Mouse (Mus musculus) heart, adult 11 months (tissue): ENCODE results near the gene Bach2.

ENCODE experiments used
- DNase-seq: peaks from one replicate; pipeline ENCODE4 v3.0.0; 2022

The Bach2 gene

GRCm38 (mm10) chr4:32227970-32228557, 10.5 kb upstream of the Bach2 start:
- DNase-seq, result no peak

GRCm38 (mm10) chr4:32229266-32229665, 9.3 kb upstream of the Bach2 start:
- no peak for DNase-seq

GRCm38 (mm10) chr4:32231258-32232055, 7.1 kb upstream of the Bach2 start:
- no peak for DNase-seq

DNA sequence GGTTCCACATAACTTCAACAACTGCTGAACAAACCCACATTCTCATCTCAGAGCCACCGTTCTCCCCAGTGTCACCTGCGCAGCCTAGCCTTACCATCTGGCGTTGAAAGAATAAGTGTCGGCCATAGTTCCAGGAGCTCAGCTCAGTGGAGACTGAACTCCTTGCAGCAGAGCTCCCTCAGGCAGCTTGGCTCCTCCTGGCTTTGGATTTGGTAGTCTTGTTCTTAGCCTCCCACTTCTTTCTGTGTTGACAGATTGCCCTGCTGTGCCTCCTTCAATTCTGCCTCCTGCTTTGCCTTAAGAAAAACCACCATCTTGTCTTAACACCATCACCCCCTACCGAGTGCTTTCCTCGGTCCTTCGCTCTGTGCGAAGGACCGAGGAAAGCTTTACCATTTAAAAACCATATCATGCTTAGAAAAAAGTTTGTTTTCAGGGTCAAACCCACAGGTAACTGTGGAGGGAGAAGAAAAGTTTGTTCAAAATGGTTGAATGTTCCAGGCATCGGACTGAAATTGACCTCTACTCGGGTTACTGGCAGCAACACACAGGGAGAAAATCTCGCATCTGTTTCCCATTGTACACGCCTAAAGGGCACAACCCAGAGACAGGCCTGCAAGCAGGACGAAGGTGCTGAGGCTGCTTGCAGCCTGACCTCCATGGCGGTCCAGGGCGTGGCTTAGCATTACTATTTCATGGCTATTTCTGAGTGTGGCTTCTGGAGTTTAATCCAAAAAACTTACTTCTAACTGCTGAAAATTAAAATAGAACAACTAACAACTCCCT, 2.5 kb upstream of the Bach2 start:
- no peak for DNase-seq

GRCm38 (mm10) chr4:32238921-32239748, 531 bp downstream of the Bach2 start:
- peak; percentile 98 for DNase-seq

DNA sequence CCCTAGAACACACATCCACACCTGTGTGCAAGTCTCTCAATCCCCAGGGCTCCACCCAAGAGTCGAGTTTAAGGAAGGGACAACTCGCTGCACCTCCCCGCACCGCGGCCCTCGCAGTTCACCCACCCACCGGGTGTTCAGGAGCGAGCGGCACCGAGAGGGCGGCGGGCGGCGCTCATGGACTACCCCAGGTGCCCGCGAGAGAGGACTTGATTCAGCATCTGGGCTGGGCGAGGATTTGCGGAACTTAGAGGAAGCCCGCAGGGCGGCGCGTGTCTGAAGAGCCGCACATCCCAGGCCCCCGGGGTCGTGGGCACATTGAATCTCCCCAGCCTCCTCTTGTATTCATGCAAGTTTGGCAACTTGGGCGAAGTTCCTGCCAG, 1.1 kb downstream of the Bach2 start:
- peak; percentile 97 for DNase-seq

- DNase-seq, result peak; percentile 89
Measured at GRCm38 (mm10) chr4:32240457-32241030, 1.9 kb downstream of the Bach2 start.

- peak; percentile 87 for DNase-seq
Measured at GRCm38 (mm10) chr4:32241351-32241980, 2.9 kb downstream of the Bach2 start.

GRCm38 (mm10) chr4:32242122-32242615, 3.6 kb downstream of the Bach2 start:
- DNase-seq, result no peak

DNA sequence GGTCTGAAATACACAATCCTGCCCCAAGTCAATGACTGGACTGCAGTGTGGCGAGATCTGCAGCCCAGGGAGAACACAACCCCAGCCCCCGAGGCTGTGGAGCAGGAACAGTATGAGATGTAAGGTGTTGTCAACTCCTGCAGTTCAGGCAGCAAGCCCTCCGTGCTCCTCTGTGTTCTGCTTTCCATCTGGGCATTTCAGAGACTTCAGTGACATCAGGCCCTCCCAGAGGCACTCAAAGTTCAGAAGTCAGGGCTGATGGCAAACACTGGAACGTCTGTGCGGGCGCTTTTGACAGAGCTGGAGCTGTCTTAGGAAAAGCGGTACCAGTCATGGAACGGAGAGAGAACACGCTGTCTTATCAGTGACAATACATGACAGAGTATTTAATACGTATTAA, 4.9 kb downstream of the Bach2 start:
- DNase-seq, result no peak

DNA sequence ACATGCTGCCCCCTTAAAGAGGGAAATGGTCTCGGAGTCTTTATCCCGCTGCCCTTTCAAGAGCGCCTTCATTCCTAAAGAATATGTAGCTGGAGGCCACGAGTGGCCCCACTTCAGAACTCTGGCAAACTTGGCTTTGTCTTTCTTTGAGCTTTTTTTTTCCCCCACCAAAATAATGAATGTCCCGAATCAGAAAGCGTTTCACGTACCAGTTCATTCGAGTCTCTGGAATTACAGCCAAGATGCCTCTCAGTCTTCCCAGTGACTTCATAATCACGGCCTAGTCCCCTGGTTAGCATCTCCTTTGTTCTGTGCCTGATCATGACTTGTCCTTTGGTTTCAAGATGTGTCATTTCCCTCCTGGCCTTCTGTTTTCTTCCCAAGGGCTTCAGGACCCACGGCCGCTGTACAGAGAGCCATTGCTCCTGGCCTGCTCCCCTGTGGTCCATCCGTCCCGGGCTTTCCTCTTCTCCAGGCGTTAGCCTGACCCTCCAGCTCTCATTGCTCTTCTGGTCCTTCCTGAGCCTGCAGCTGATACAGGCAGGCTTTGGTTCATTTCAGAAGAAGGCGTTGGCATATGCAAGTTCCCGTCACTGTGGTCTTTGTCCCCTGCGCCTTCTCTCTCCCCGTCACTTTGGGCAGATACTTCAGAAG, 5.6 kb downstream of the Bach2 start:
- DNase-seq, result no peak

GRCm38 (mm10) chr4:32245586-32245985, 7.0 kb downstream of the Bach2 start:
- no peak for DNase-seq

DNA sequence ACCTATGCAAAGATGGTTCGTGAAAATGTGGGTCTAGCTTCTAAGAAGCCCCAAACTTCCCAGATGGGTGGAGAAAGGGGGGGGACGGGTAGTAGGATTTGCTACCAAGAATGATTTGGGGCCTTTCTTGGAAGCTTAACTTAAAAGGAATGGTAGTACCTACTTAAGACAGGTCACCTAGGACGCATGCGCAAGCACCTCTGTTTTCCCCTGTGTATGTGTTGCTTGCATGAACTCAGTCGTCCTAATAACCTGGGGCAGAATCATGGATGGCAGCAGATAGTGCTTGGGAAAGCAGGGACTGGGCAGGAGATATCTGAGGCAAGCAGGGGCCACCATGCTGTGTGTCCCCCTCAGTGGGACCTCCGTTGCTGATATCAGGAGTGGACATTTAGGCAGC, 7.4 kb downstream of the Bach2 start:
- no peak for DNase-seq

DNA sequence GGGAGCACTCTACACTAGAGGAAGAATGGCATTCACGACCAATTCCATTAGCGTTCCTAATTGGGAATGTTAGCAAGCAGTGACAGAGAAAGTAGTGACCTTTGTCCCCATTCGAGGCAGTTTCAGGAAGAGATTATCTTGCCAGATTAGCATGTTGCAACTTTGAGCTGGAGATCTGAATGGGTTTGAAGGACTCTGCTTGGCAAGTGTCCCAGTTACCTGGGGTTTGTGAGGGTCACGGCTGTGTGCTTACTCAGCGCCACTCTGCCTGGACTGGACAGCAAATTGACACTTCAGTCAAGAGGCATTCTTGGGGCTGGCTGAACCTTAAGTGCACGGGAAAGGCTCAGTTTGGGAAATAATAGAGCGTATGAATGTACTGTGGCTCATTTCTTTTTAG, 8.2 kb downstream of the Bach2 start:
- no peak for DNase-seq

- DNase-seq, result no peak
Measured at GRCm38 (mm10) chr4:32247463-32248113, 9.0 kb downstream of the Bach2 start.

DNA sequence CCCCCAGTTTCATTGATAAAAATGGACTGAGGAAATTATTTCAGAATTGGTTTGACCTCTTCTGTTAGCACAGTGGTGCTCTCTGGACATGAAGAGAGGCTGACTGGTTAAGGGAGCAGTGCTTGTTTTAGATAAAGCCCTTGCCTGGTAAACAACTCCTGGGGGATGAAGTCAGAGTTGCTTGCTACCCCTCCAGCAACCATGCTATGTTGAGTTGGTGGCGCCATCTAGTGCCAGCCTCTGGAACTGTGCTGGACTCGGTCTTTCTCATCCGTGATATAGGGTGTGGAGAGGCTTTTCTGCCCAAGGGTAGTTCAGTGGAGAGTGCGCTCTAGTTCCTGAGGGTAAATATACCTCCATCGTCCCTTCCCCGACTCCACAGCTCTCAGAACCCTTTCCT, 9.6 kb downstream of the Bach2 start:
- peak; percentile 98 for DNase-seq

DNA sequence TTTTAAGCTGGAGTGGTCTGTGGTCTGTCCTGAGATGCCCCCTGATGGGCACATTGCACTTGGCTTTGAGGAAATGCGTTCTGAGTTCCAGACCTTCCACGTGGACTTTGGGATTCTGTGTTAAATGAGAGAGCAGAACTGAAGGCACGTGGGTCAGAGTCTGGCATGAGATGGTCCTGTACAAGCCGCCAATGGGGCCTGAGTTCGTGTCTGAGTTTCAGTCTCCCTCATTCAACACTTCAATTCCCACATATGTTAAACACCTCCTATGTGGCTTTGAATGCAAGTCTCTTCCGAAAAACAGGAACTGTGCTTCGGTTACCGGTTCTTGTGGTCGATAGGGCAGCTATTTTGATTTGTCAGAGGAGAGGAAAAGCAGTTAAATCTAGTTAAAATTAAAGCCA, 10.4 kb downstream of the Bach2 start:
- peak; percentile 89 for DNase-seq

DNA sequence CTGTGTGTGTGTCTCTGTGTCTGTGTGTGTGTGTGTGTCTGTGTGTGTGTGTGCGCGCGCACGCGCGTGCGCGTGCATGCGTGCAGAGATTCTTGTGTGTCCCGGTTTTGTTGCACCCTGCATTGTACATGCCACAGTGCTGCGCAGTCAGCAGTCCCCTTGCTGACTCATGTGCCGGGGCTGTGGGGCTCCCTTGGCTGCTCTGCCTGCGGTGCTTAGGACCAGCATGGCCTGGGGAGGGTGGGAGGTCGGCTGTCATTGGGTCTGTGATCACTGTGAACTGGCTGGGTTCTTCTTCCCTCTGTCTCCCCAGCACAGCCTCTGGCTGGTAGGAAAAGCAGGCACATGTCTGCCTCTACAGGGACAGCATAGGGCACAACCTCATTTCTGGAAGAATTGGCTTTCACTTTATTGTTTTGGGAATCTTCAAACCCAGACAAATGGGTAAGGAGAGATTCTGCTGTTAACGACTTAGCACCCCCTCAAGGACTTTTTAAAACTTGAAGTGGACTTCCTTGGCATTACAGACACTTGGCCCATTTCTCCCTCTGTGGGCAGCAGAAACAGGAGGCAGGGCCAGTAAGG, 11.2 kb downstream of the Bach2 start:
- DNase-seq, result peak; percentile 94

DNA sequence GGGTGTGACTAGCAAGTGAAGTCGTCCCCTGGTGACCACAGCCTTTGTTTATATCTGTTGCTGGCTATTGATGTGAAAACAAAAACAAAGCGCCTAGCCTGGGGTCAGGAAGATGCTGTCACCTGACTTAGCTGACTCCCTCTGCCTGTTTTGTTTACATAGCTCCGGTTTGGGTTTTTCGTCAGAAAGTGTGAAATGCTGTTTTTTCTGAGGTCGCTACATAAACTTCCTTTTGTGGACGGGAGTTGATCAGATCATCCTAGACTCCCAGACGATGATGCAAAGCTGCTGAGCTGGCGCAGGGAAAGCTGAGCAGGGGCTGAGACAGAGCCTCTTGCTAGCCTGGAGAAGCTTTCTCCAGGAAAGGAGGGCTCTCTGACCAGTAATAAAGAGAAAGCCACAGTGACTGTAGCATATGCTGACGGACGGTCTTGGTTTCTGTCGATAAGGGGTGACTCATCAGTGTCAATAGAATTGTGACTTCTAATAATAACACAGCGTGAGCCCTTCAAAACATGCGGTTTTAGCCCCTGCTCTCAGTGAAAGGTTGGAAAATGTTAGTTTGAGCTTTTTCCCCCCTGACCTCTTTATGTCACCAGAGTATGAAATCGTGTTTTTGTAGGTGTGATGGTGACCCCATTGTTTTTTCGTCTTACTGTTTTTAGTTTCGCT, 11.9 kb downstream of the Bach2 start:
- DNase-seq, result peak; percentile 97

- peak; percentile 96 for DNase-seq
Measured at GRCm38 (mm10) chr4:32251005-32251365, 12.4 kb downstream of the Bach2 start.
